Mouse (Mus musculus) cerebellum, adult 8-10 months (tissue): ENCODE results near the gene Gm3233.
"Not testable (repeated sequence)": the region's sequence is repeated elsewhere in the genome, so short reads cannot be mapped to it uniquely, and the experiment has no call there.

Experiments
- DNase-seq: peaks from one replicate; pipeline ENCODE4 v3.0.0; 2022

Gene Gm3233

GRCm38 (mm10) chr10:77759582-77759981 lies at the start of gene Gm3233:
Gene Gm3233, minus strand, starts transcription at chr10:77759682.
- not testable (repeated sequence) for DNase-seq

- DNase-seq = no peak
Observed at GRCm38 (mm10) chr10:77804095-77804494, 44.6 kb upstream of the Gm3233 start.

GRCm38 (mm10) chr10:77798921-77799508 lies 39.5 kb upstream of the Gm3233 start, which contains the start of gene Gm19668:
Gene Gm19668, minus strand, starts transcription at chr10:77799133.
- no peak for DNase-seq

DNA sequence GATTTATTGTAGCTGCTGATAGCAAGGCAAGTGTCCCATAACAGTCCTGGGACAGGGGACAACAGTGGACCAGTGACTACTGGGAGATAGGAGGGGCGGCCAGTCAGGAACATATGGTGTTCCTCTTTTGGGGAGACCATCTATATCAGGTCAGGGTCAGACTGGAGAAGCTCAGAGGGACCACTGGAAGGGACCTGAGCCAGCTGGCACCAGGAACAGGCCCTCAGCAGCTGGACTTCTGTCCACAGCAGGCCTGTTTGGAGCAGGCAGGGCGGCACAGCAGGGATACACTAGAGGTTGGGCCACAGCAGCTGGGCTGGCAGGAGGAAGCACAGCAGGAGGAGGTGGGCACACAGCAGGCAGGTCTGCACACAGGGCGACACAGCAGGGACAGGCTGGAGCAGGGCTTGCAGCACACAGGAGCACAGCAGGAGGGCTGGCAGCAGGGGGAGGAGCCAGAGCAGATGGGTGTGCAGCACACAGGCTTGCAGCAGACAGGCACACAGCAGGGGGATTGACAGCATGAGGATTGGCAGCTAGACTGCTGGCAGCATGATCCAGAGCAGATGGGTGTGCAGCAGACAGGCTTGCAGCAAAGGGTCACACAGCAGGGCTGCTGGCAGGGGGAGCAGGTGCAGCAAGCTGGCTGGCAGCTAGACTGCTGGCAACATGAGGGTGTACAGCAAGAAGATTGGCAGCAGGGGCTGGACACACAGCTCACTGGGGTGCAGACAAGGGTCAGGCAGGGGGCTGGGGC lies 38.9 kb upstream of the Gm3233 start:
- DNase-seq = not testable (repeated sequence)

- no peak for DNase-seq
Observed at GRCm38 (mm10) chr10:77797677-77798076, 38.2 kb upstream of the Gm3233 start.

GRCm38 (mm10) chr10:77794976-77795375 lies 35.5 kb upstream of the Gm3233 start, which contains the start of gene Gm9639:
Gene Gm9639, minus strand, starts transcription at chr10:77795076.
- no peak for DNase-seq

DNA sequence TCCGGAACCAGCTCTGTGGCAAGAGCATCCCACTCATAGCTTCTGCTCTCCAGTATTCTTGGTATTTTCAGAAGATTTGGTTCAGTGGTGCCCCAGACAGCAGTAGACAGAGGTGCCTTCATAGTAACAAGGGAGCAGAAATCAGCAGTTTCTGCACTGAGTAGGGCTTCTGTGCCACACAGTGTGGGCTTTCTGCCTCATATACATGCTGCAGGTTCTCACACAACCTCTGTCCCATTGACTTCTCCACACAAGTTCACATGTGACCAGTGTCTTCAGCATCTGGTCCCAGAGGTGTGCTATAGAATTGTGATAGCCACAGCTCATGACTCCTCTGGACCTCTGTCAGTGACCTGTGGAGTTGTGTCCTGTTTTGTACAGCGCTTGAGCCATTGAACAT lies 29.1 kb upstream of the Gm3233 start:
- DNase-seq = no peak

GRCm38 (mm10) chr10:77787876-77788275 lies 28.4 kb upstream of the Gm3233 start, which contains the start of gene Gm7137:
Gene Gm7137, minus strand, starts transcription at chr10:77788200.
- not testable (repeated sequence) for DNase-seq

DNA sequence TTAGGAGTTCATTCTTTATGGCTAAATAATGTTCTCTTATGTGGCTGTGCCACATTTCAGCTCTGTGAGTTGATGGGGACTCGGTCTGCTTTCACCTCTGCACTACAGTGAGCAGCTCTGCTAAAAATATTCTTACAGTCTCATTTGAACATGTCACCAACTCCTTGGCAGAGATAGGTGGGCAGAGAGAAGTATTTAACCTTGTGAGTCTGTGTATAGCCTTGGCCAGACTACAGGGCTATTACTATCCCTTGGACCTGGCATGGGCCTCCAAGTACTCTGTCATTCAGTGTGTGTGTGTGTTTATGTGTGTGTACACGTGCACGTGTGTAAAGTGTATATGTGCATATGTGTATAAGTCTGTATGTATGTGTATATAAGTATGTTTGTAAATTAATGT lies 23.9 kb upstream of the Gm3233 start:
- not testable (repeated sequence) for DNase-seq

GRCm38 (mm10) chr10:77782442-77782841 lies 23.0 kb upstream of the Gm3233 start, which contains the start of gene Gm3250:
Gene Gm3250, minus strand, starts transcription at chr10:77782542.
- not testable (repeated sequence) for DNase-seq

DNA sequence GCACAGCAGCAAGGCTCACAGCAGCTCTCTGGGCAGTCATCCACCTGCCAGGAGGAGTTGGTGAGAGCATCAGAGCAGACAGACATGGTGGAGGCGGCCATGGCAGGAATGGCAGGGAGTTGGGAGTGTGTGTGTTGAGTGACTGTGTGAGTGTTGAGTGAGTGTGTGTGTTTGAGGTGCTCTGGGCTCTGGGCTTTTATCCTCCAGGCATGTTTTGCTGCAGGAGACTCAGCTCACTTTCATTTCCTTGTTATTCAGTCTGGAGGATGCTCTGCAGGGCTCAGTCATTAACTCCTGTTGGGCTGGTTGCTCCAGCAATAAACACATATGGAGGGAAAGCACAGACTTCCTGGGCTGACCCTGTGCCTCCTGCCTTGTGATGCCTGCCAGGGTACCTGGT lies 17.4 kb upstream of the Gm3233 start, which contains the start of gene Gm7138:
Gene Gm7138, minus strand, starts transcription at position 101 of the 400 bp plus-strand sequence.
- DNase-seq = not testable (repeated sequence)

GRCm38 (mm10) chr10:77772142-77772541 lies 12.7 kb upstream of the Gm3233 start:
- DNase-seq = not testable (repeated sequence)

GRCm38 (mm10) chr10:77771225-77771624 lies 11.7 kb upstream of the Gm3233 start, which contains the start of gene Gm3238:
Gene Gm3238, minus strand, starts transcription at chr10:77771325.
- not testable (repeated sequence) for DNase-seq

DNA sequence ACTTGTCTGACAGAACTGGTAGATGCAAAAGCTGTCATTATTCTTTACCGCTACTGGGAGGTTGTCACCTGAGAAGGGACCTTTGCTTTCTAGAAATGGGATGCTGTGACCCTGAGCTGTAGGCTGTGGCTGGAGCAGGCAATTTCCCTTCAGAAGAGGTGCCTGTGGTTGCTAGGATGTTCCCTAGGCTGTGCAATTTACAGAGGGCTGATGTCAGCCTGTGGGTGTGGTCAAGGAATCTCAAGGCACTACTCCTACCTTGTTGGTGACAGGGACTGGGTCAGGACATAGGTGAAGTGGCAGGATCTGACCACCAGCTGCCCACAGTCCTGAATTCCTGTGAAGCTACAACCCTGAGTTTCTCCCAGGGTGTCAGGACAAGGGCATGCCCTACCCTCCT lies 10.2 kb upstream of the Gm3233 start:
- DNase-seq = no peak

- DNase-seq = no peak
Observed at GRCm38 (mm10) chr10:77753448-77753847, 6.0 kb downstream of the Gm3233 start.

- not testable (repeated sequence) for DNase-seq
Observed at GRCm38 (mm10) chr10:77752312-77752711, 7.2 kb downstream of the Gm3233 start.

DNA sequence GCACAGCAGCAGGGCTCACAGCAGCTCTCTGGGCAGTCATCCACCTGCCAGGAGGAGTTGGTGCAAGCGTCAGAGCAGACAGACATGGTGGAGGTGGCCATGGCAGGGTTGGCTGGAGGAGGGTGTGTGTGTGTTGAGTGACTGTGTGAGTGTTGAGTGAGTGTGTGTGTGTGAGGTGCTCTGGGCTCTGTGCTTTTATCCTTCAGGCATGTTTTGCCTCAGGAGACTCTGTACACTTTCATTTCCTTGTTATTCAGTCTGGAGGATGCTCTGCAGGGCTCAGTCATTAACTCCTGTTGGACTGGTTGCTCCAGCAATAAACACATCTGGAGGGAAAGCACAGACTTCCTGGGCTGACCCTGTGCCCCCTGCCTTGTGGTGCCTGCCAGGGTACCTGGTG lies 8.2 kb downstream of the Gm3233 start, which contains the start of gene Gm9736:
Gene Gm9736, minus strand, starts transcription at position 101 of the 400 bp plus-strand sequence.
- DNase-seq = not testable (repeated sequence)

GRCm38 (mm10) chr10:77750686-77751085 lies 8.8 kb downstream of the Gm3233 start:
- DNase-seq = not testable (repeated sequence)

DNA sequence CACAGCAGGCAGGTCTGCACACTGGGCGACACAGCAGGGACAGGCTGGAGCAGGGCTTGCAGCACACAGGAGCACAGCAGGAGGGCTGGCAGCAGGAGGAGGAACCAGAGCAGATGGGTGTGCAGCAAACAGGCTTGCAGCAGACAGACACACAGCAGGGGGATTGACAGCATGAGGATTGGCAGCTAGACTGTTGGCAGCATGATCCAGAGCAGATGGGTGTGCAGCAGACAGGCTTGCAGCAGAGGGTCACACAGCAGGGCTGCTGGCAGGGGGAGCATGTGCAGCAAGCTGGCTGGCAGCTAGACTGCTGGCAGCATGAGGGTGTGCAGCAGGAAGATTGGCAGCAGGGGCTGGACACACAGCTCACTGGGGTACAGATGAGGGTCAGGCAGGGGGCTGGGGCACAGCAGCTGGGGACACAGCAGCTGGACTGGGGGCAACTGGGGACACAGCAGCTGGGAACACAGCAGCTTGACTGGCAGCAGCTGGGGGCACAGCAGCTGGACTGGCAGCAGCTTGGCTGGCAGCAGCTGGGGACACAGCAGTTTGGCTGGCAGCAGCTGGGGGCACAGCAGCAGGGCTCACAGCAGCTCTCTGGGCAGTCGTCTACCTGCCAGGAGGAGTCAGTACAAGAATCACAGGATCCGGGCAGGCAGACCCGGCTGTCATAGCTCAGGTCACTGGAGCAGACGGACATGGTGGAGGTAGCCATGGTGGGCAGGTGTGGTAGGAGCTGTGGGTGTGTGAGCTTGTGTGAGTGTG lies 17.4 kb downstream of the Gm3233 start, which contains the start of gene Gm18596:
Gene Gm18596, minus strand, starts transcription at position 715 of the 765 bp plus-strand sequence.
- DNase-seq = not testable (repeated sequence)

GRCm38 (mm10) chr10:77738929-77739328 lies 20.6 kb downstream of the Gm3233 start:
- no peak for DNase-seq

DNA sequence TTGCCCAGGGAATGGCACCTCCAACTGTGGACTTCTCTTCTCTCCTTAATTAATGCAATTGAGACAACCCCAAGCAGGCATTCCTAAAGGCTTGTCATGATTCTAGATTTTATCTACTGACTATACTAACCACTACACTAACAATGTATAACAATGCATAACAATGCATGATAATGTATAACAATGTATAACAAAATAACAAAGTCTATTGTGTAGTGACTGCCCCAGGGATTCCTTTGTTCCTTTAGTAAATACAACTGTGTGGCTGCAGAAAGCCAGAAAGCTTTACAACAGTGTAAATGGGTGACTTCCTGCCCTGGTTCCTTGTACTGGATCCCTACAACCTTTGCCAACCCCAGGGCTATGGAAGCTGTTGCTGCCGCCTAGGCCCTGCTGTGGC lies 23.6 kb downstream of the Gm3233 start:
- DNase-seq = no peak

- DNase-seq = no peak
Observed at GRCm38 (mm10) chr10:77729241-77729640, 30.2 kb downstream of the Gm3233 start.

DNA sequence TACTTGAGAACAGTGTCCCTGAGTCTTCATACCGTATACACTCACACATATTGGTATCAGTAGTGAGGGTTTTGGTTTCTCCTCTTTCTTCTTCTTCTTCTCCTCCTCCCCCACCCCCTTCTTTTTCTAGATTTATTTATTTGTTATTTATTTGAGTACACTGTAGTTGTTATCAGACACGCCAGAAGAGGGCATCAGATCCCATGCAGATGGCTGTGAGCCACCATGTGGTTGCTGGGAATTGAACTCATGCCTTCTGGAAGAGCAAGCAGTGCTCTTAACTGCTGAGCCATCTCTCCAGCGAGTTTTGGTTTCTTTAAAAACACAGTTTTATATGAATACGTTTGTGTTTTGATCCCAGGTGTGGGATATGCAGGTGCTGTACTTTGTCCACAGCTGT lies 31.2 kb downstream of the Gm3233 start:
- DNase-seq = no peak
